8 mouse cellular contexts compared by ENCODE assay signal in the genomic region with DNA sequence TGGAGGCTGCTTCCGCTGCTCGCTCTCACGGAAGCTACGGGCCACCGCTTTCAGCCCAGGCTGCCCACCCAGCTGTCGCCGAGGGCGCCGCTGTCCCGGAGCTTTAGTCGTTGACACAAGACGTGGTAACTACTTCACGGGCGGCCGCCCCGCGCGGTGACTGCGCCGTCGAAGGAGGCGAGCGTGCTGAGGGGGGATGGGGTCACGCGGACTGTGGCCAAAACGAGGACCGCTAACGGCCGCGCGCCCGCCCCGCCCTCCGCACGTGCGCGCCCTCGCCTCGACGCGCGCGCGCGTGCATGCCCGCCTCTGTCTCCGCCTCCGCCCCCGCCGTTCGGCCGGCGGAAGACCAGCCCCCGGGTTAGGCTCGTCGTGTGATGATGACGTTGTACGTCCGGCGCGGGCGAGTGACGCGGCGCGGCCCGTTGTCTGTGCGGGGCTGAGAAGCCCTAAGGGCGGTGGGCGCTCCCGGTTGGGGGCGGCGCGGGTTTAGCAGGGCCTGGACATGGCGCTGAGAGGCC. TPM values are rescaled to one million over a fixed set of nuclear protein-coding genes. Genes with fewer than 3 reads are reported as not detected.
DNase-seq lines count a peak whose midpoint lies in the region; ATAC-seq and TF ChIP-seq lines count a peak whose summit lies in the region.

A gene (minus strand): TSS at position 234 of the 521 bp plus-strand sequence.
A gene (plus strand): TSS at position 367 of the 521 bp plus-strand sequence.

- peak; percentile 83 for DNase-seq in adipocyte (ENCODE audit: low spot score)
- peak; percentile 90 to 91 for DNase-seq in gastrocnemius, adult 8-10 months (ENCODE audit: low spot score in 2 of 2)
- peak; percentile 78 for DNase-seq in hindlimb bud, embryonic 11.5 days (ENCODE audit: extremely low spot score, low read depth, low spot score)
- DNase-seq in left cerebral cortex, adult 8-10 months (ENCODE audit: low spot score in 2 of 2): peak; percentile 93 to 94
- DNase-seq in right cerebral cortex, adult 18-20 months: peak; percentile 96
- DNase-seq in urinary bladder, adult 2 months (ENCODE audit: low spot score): peak; percentile 97

- TF ChIP-seq POLR2A in cortical plate, adult 2 months (IDR thresholded peaks at IDR 0.05; ENCODE audit: extremely low read depth, insufficient read depth, low read length): peak; percentile 40; the same call in 1 of the 2 replicates

- peak within 1 kb of the TSS; percentile 97 for H3K27ac ChIP-seq in cortical plate, adult 2 months (ENCODE audit: insufficient read depth, low read length)

- peak within 1 kb of the TSS; percentile 98 for H3K4me3 ChIP-seq in cortical plate, adult 2 months (ENCODE audit: insufficient read depth, low read length)

- peak; percentile 98 for ATAC-seq in megakaryocyte, adult 5-6 weeks (ENCODE audit: poor library complexity, severe bottlenecking)

- H3K4me1 ChIP-seq in cortical plate, adult 2 months (ENCODE audit: control insufficient read depth, insufficient read depth, low read length): peaks cover 3% of the 10 kb centered on the region

- TF ChIP-seq CTCF in cortical plate, adult 2 months (IDR thresholded peaks at IDR 0.05; ENCODE audit: extremely low read depth, insufficient read depth, low read length): no peak

RNA-seq across cellular contexts. Expression of the first gene that starts in this region (rescaled TPM):
- 5.3 and 7.6 TPM in 2 replicates for polyA plus RNA-seq in cortical plate, adult 2 months (2012; rRNA removed)
- 10 to 100 TPM; 11.2 to 11.7 (median 11.6) TPM for total RNA-seq in gastrocnemius, adult 8-10 months (2022)
- 1 to 10 TPM; 5.1 to 6.3 (median 5.7) TPM for total RNA-seq in left cerebral cortex, adult 8-10 months (2022)
- total RNA-seq in megakaryocyte, adult 5-6 weeks (2015): 12.5 and 14.3 TPM in 2 replicates
- 9.8 and 13.4 TPM in 2 replicates for total RNA-seq in megakaryocyte, adult 5-6 weeks (2017)
- polyA plus RNA-seq in urinary bladder, adult 2 months (2012; rRNA removed): 8.9 and 9.0 TPM in 2 replicates

RNA-seq across cellular contexts. Expression of the second gene that starts in this region (rescaled TPM):
- polyA plus RNA-seq in cortical plate, adult 2 months (2012; rRNA removed): 140 and 143 TPM in 2 replicates
- 10 to 100 TPM; 46.3 to 57.2 (median 48.7) TPM for total RNA-seq in gastrocnemius, adult 8-10 months (2022)
- total RNA-seq in left cerebral cortex, adult 8-10 months (2022): 100 to 1,000 TPM; 131 to 140 (median 137) TPM
- total RNA-seq in megakaryocyte, adult 5-6 weeks (2015): 14.0 and 15.6 TPM in 2 replicates
- total RNA-seq in megakaryocyte, adult 5-6 weeks (2017): 30.4 and 31.8 TPM in 2 replicates
- polyA plus RNA-seq in urinary bladder, adult 2 months (2012; rRNA removed): 41.8 and 43.2 TPM in 2 replicates

Comparison
In these comparisons a context has a peak if more than half of its experiments do, and no peak if none do; other contexts are left out.
1. Peak in every context shown above with its lines: DNase-seq, ATAC-seq, H3K4me3 ChIP-seq and H3K27ac ChIP-seq.